Mouse (Mus musculus) kidney, embryonic 16.5 days (tissue): ENCODE measurements around the gene Umad1. TPM values are rescaled to one million over a fixed set of nuclear protein-coding genes. Genes with fewer than 3 reads are reported as not detected.

Source experiments
- ATAC-seq: fragments of 200-750 bp; cut with Nextera tagmentation; 2 replicates; pipeline ENCODE4 v1.8.0; 2017; ENCODE audit warnings: moderate TSS enrichment; ENCODE audit not compliant: low FRiP score, low TSS enrichment
- H3K27ac ChIP-seq: fragments of 300-500 bp; sonication (generic); 2 replicates; pipeline ENCODE4 v1.5.1; 2014; ENCODE audit warnings: low read length
- H3K27me3 ChIP-seq: fragments of 300-500 bp; sonication (generic); 2 replicates; pipeline ENCODE4 v1.6.1; 2014; ENCODE audit warnings: low read length, control low read depth, mixed read lengths; ENCODE audit not compliant: insufficient read depth
- H3K36me3 ChIP-seq: fragments of 300-500 bp; sonication (generic); 2 replicates; pipeline ENCODE4 v1.6.1; 2014; ENCODE audit warnings: low read length, control low read depth, mixed read lengths; ENCODE audit not compliant: insufficient read depth
- H3K4me1 ChIP-seq: fragments of 300-500 bp; sonication (generic); 2 replicates; pipeline ENCODE4 v1.6.1; 2014; ENCODE audit warnings: low read length, control low read depth, mixed read lengths; ENCODE audit not compliant: insufficient read depth
- H3K4me2 ChIP-seq: fragments of 300-500 bp; sonication (generic); replicated peaks from 2 replicates; pipeline ENCODE4 v1.6.1; 2014; ENCODE audit warnings: low read depth, low read length
- H3K4me3 ChIP-seq: fragments of 300-500 bp; sonication (generic); 2 replicates; pipeline ENCODE4 v1.5.1; 2014; ENCODE audit warnings: mild to moderate bottlenecking, low read length
- H3K9ac ChIP-seq: fragments of 300-500 bp; sonication (generic); replicated peaks from 2 replicates; pipeline ENCODE4 v1.6.1; 2014; ENCODE audit warnings: low read length
- H3K9me3 ChIP-seq: fragments of 300-500 bp; sonication (generic); 2 replicates; pipeline ENCODE4 v1.6.1; 2016; ENCODE audit warnings: low read length, control low read depth
- WGBS: fragments of 180-500 bp; shearing (Covaris S2); extraction: QIAGEN DNeasy Blood & Tissue Kit; methylation state at CpG from one replicate; pipeline ENCODE4 v1.1.7; 2014; 5-methylcytosine and 5-hydroxymethylcytosine counted together
- polyA plus RNA-seq: library from polyadenylated mRNA; unstranded; fragments of >200 nt; fragmentation: Nextera tagmentation; extraction: Ambion mirVana; gene quantifications from 2 replicates; pipeline ENCODE4 v1.2.1, GENCODE M21; 2015

Gene Umad1
- polyA plus RNA-seq, 1 experiment from 2014 or later, result 27.4 TPM

GRCm38 (mm10) chr6:8492248-8492647 lies 233.2 kb downstream of the Umad1 start:
- H3K27me3 ChIP-seq, result no peaks in the 10 kb centered on the region
- H3K4me3 ChIP-seq, result no peak overlapping the region
- H3K36me3 ChIP-seq, result no peaks in the 10 kb centered on the region
- peaks cover 3% of the 10 kb centered on the region for H3K4me1 ChIP-seq
- WGBS, result 91% methylated on average over 3 of the region's 3 CpGs
- no peak overlapping the region for H3K4me2 ChIP-seq
- ATAC-seq, result no peak
- H3K9me3 ChIP-seq, result no peaks in the 10 kb centered on the region
- no peak overlapping the region for H3K9ac ChIP-seq
- no peak overlapping the region for H3K27ac ChIP-seq

- Histone ChIP-seq H3K9me3 (no peaks in the 10 kb centered on the region; the same call in 1 of the 2 replicates), H3K9ac (no peak overlapping the region), H3K36me3 (no peaks in the 10 kb centered on the region), H3K4me1 (peaks cover 10% of the 10 kb centered on the region), H3K4me3 (no peak overlapping the region), H3K27me3 (no peaks in the 10 kb centered on the region), H3K4me2 (no peak overlapping the region), H3K27ac (no peak overlapping the region)
- WGBS, result 88% methylated on average over 5 of the region's 5 CpGs
- ATAC-seq, result no peak
These were observed 236.2 kb downstream of the Umad1 start for GRCm38 (mm10) chr6:8495109-8495826.

DNA sequence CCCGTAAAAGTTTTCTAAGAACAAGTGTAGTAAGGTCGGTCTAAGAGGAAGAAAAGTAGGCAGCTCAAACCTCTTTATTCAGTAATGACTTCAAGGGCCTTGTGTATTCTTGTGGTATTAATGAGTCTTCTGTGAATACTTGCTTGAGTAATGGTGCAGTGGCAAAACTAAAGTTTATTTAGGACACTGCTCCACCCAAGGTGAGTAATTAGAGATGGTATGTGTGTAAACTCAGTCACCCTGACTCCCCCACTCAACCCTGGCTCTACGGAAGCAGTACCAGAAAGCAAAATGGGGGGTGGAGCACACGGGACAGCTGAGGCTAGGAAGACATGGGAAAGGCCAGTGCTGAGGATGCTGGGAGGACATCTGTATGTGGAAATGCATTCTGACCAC lies 236.7 kb downstream of the Umad1 start:
- Histone ChIP-seq H3K4me3 (no peak overlapping the region), H3K4me2 (no peak overlapping the region), H3K9ac (no peak overlapping the region), H3K9me3 (no peaks in the 10 kb centered on the region; the same call in 1 of the 2 replicates), H3K27me3 (no peaks in the 10 kb centered on the region), H3K4me1 (peaks cover 10% of the 10 kb centered on the region), H3K27ac (no peak overlapping the region), H3K36me3 (no peaks in the 10 kb centered on the region)
- WGBS, result 48% methylated on average over 4 of the region's 4 CpGs
- ATAC-seq, result peak; percentile 55; the same call in 1 of the 2 replicates

- Histone ChIP-seq H3K4me1 (peaks cover 10% of the 10 kb centered on the region), H3K9me3 (no peaks in the 10 kb centered on the region; the same call in 1 of the 2 replicates), H3K36me3 (no peaks in the 10 kb centered on the region), H3K27ac (peak overlapping the region; percentile 14; the same call in 1 of the 2 replicates), H3K4me3 (no peak overlapping the region), H3K4me2 (no peak overlapping the region), H3K9ac (no peak overlapping the region), H3K27me3 (no peaks in the 10 kb centered on the region)
- 42% methylated on average over 6 of the region's 6 CpGs for WGBS
- ATAC-seq, result peak; percentile 64; the same call in 1 of the 2 replicates
These were observed 238.3 kb downstream of the Umad1 start for GRCm38 (mm10) chr6:8497234-8497867.

DNA sequence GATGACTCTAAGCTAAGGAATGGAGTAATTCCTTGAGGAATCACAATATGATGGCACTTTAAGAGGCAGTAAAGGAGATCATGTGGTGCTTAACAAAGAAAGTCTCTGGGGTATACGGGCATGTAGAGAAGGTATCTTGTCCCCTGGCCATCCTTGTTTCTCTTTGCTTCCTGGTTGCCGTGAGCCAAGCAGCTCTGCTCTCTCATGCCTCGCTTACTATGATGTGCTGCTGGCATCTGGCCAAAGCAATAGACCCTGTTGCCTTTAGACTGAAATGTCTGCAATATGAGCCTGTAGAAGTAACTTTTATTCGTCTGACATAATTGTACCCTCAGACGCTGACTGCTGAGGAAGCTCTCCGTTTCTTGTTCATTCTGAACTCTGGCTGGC lies 238.8 kb downstream of the Umad1 start:
- peak overlapping the region; percentile 32; the same call in 1 of the 2 replicates for H3K27ac ChIP-seq
- H3K4me1 ChIP-seq, result peaks cover 10% of the 10 kb centered on the region
- WGBS, result 29% methylated on average over 6 of the region's 6 CpGs
- H3K9me3 ChIP-seq, result no peaks in the 10 kb centered on the region; the same call in 1 of the 2 replicates
- H3K36me3 ChIP-seq, result no peaks in the 10 kb centered on the region
- H3K9ac ChIP-seq, result no peak overlapping the region
- no peaks in the 10 kb centered on the region for H3K27me3 ChIP-seq
- peak; percentile 58; the same call in 1 of the 2 replicates for ATAC-seq
- no peak overlapping the region for H3K4me2 ChIP-seq
- H3K4me3 ChIP-seq, result no peak overlapping the region

DNA sequence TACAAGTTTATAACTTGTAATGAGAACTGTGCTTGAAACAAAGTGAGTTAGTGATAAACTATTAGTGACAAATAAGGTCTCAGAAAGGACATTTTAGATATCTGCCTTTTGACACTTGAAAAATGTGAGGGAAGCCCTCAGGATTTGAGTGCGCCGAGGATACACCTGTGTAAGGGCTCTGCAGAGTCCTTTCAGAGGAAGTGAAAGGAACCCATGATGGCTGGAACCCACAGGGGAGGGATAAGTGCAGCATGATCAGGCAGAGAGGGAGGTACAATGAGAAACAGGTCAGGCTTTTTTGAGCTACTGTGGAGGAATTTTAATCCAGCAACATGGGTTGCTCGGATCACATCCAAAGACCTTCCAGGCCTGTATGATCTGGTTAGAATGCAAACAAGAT lies 239.9 kb downstream of the Umad1 start:
- Histone ChIP-seq H3K27me3 (no peaks in the 10 kb centered on the region), H3K9ac (no peak overlapping the region), H3K4me2 (no peak overlapping the region), H3K4me1 (peaks cover 10% of the 10 kb centered on the region), H3K4me3 (no peak overlapping the region), H3K27ac (no peak overlapping the region), H3K36me3 (no peaks in the 10 kb centered on the region), H3K9me3 (no peaks in the 10 kb centered on the region; the same call in 1 of the 2 replicates)
- WGBS, result 90% methylated on average over 3 of the region's 3 CpGs
- no peak for ATAC-seq

- ATAC-seq, result no peak
- no peak overlapping the region for H3K4me3 ChIP-seq
- peaks cover 4% of the 10 kb centered on the region; the same call in 1 of the 2 replicates for H3K4me1 ChIP-seq
- H3K27ac ChIP-seq, result no peak overlapping the region
- no peaks in the 10 kb centered on the region for H3K36me3 ChIP-seq
- WGBS, result 29% methylated on average over 3 of the region's 3 CpGs
- no peak overlapping the region for H3K4me2 ChIP-seq
- no peaks in the 10 kb centered on the region for H3K27me3 ChIP-seq
- H3K9ac ChIP-seq, result no peak overlapping the region
- no peaks in the 10 kb centered on the region; the same call in 1 of the 2 replicates for H3K9me3 ChIP-seq
These were observed 244.9 kb downstream of the Umad1 start for GRCm38 (mm10) chr6:8503953-8504352.

- Histone ChIP-seq H3K36me3 (no peaks in the 10 kb centered on the region), H3K9me3 (no peaks in the 10 kb centered on the region), H3K9ac (no peak overlapping the region), H3K4me3 (no peak overlapping the region), H3K27me3 (no peaks in the 10 kb centered on the region), H3K4me1 (peaks cover 4% of the 10 kb centered on the region; the same call in 1 of the 2 replicates), H3K27ac (no peak overlapping the region), H3K4me2 (no peak overlapping the region)
- WGBS, result 87% methylated on average over 6 of the region's 6 CpGs
- ATAC-seq, result no peak
These were observed 245.6 kb downstream of the Umad1 start for GRCm38 (mm10) chr6:8504521-8505228.

- ATAC-seq, result no peak
- Histone ChIP-seq H3K4me3 (no peak overlapping the region), H3K4me1 (peaks cover 12% of the 10 kb centered on the region), H3K9me3 (no peaks in the 10 kb centered on the region), H3K27ac (no peak overlapping the region), H3K27me3 (no peaks in the 10 kb centered on the region), H3K9ac (no peak overlapping the region), H3K36me3 (no peaks in the 10 kb centered on the region), H3K4me2 (no peak overlapping the region)
These were observed 247.5 kb downstream of the Umad1 start for GRCm38 (mm10) chr6:8506631-8507030.
